Mouse (Mus musculus) embryonic facial prominence, embryonic 14.5 days (tissue): ENCODE data around the gene Caln1. TPM values are rescaled to one million over a fixed set of nuclear protein-coding genes. Genes with fewer than 3 reads are reported as not detected.
A peak's percentile ranks its signal among the peaks of the same experiment; 100 is the strongest.

Experiments
- ATAC-seq: fragments of 200-750 bp; cut with Nextera tagmentation; 2 replicates; pipeline ENCODE4 v1.8.0; 2017; ENCODE audit warnings: low read depth, moderate number of reproducible peaks, moderate TSS enrichment
- DNase-seq: peaks from one replicate; pipeline ENCODE4 v3.0.0-alpha.2; 2015; ENCODE audit warnings: low spot score
- H3K27ac ChIP-seq: fragments of 300-500 bp; sonication (generic); replicated peaks from 2 replicates; pipeline ENCODE4 v1.5.1; 2014; ENCODE audit warnings: low read depth, mild to moderate bottlenecking, low read length, moderate library complexity
- H3K27me3 ChIP-seq: fragments of 300-500 bp; sonication (generic); replicated peaks from 2 replicates; pipeline ENCODE4 v1.6.1; 2014; ENCODE audit warnings: low read length; ENCODE audit not compliant: control insufficient read depth, insufficient read depth
- H3K36me3 ChIP-seq: fragments of 300-500 bp; sonication (generic); 2 replicates; pipeline ENCODE4 v1.6.1; 2014; ENCODE audit warnings: low read length, mixed read lengths; ENCODE audit not compliant: control insufficient read depth, insufficient read depth
- H3K4me1 ChIP-seq: fragments of 300-500 bp; sonication (generic); 2 replicates; pipeline ENCODE4 v1.6.1; 2014; ENCODE audit warnings: antibody characterized with exemption, low read length; ENCODE audit not compliant: control insufficient read depth, insufficient read depth
- H3K4me2 ChIP-seq: fragments of 300-500 bp; sonication (generic); 2 replicates; pipeline ENCODE4 v1.6.1; 2014; ENCODE audit warnings: low read depth, mild to moderate bottlenecking, low read length, moderate library complexity, mixed read lengths
- H3K4me3 ChIP-seq: fragments of 300-500 bp; sonication (generic); 2 replicates; pipeline ENCODE4 v1.5.1; 2014; ENCODE audit warnings: low read depth, mild to moderate bottlenecking, low read length
- H3K9ac ChIP-seq: fragments of 300-500 bp; sonication (generic); 2 replicates; pipeline ENCODE4 v1.6.1; 2014; ENCODE audit warnings: low read depth, mild to moderate bottlenecking, low read length, moderate library complexity, mixed read lengths
- H3K9me3 ChIP-seq: fragments of 300-500 bp; sonication (generic); 2 replicates; pipeline ENCODE4 v1.6.1; 2016; ENCODE audit warnings: low read length; ENCODE audit not compliant: control insufficient read depth
- WGBS: fragments of 180-500 bp; shearing (Covaris S2); extraction: QIAGEN DNeasy Blood & Tissue Kit; methylation state at CpG from one replicate; pipeline ENCODE4 v1.1.7; 2014; 5-methylcytosine and 5-hydroxymethylcytosine counted together
- polyA plus RNA-seq: library from polyadenylated mRNA; unstranded; fragments of >200 nt; fragmentation: Nextera tagmentation; extraction: Ambion mirVana; gene quantifications from 2 replicates; pipeline ENCODE4 v1.2.1, GENCODE M21; 2014

Gene Caln1
- polyA plus RNA-seq, 1 experiment from 2014 or later: 2.2 TPM

GRCm38 (mm10) chr5:130472209-130472608, 103.0 kb downstream of the Caln1 start:
- Histone ChIP-seq H3K36me3 (no peaks in the 10 kb centered on the region), H3K27me3 (no peaks in the 10 kb centered on the region), H3K4me1 (no peaks in the 10 kb centered on the region), H3K9me3 (no peaks in the 10 kb centered on the region), H3K4me2 (no peak overlapping the region), H3K9ac (no peak overlapping the region), H3K4me3 (no peak overlapping the region), H3K27ac (no peak overlapping the region)
- no peak for ATAC-seq
- DNase-seq: no peak
- WGBS: 55% methylated on average over 10 of the region's 10 CpGs

DNA sequence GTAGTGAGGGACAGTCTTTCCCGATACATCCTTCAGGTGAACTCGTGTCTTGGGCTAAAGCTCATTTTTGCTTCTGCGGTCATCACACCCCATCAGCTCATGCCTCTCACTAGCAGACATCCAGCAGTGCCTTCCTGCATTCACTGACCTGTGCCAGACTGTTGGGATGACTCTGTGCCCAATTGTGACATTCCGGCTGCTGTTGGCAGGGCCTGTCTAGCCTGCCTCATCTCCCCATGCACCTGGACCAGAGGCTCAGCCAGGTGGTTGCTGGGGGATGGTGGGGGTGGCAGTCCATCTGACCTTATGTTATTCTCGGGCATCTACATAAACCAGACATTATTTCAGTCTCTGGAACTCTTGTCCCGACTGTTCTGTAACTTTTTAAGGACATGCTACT, 105.6 kb downstream of the Caln1 start:
- Histone ChIP-seq H3K4me1 (no peaks in the 10 kb centered on the region), H3K9me3 (no peaks in the 10 kb centered on the region), H3K4me2 (no peak overlapping the region), H3K36me3 (no peaks in the 10 kb centered on the region), H3K9ac (no peak overlapping the region), H3K27ac (no peak overlapping the region), H3K4me3 (no peak overlapping the region), H3K27me3 (no peaks in the 10 kb centered on the region)
- WGBS: 78% methylated on average over 6 of the region's 6 CpGs
- ATAC-seq (no peak), DNase-seq (no peak)

- no peaks in the 10 kb centered on the region for H3K36me3 ChIP-seq
- DNase-seq: peak; percentile 4
- H3K9ac ChIP-seq: no peak overlapping the region
- no peaks in the 10 kb centered on the region for H3K9me3 ChIP-seq
- H3K4me2 ChIP-seq: no peak overlapping the region
- no peak overlapping the region for H3K4me3 ChIP-seq
- H3K4me1 ChIP-seq: no peaks in the 10 kb centered on the region
- no peak overlapping the region for H3K27ac ChIP-seq
- ATAC-seq: no peak
- no peaks in the 10 kb centered on the region for H3K27me3 ChIP-seq
- WGBS: 58% methylated on average over 12 of the region's 12 CpGs
These were observed 107.5 kb downstream of the Caln1 start for GRCm38 (mm10) chr5:130476741-130477140.

GRCm38 (mm10) chr5:130480290-130480689, 111.0 kb downstream of the Caln1 start:
- Histone ChIP-seq H3K36me3 (no peaks in the 10 kb centered on the region), H3K4me1 (no peaks in the 10 kb centered on the region), H3K4me3 (no peak overlapping the region), H3K27me3 (no peaks in the 10 kb centered on the region), H3K27ac (no peak overlapping the region), H3K9me3 (no peaks in the 10 kb centered on the region), H3K9ac (no peak overlapping the region), H3K4me2 (no peak overlapping the region)
- ATAC-seq (no peak), DNase-seq (no peak)
- 89% methylated on average over 1 of the region's 1 CpGs for WGBS

DNA sequence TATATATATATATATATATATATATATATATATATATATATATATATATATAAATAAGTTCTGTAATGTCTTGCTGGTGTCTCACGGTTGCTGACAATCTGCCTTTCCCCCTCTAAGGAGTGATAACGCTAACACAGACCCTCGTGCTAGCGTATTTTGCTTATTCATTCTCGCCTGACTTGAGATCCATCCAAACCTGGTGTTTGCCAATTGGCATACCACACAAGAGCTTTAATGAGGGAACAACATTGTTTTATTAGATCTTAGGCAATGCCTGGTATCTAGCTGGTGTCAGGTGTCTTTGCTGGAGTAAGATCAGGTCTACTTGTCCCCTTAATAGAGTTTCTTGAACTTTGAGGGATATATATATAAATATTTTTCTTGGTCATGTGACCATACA, 122.2 kb downstream of the Caln1 start:
- no peak for ATAC-seq
- H3K4me2 ChIP-seq: no peak overlapping the region
- no peak for DNase-seq
- H3K27me3 ChIP-seq: no peaks in the 10 kb centered on the region
- H3K9ac ChIP-seq: no peak overlapping the region
- no peak overlapping the region for H3K4me3 ChIP-seq
- no peak overlapping the region for H3K27ac ChIP-seq
- 91% methylated on average over 5 of the region's 5 CpGs for WGBS
- no peaks in the 10 kb centered on the region for H3K9me3 ChIP-seq
- no peaks in the 10 kb centered on the region for H3K4me1 ChIP-seq
- no peaks in the 10 kb centered on the region for H3K36me3 ChIP-seq

DNA sequence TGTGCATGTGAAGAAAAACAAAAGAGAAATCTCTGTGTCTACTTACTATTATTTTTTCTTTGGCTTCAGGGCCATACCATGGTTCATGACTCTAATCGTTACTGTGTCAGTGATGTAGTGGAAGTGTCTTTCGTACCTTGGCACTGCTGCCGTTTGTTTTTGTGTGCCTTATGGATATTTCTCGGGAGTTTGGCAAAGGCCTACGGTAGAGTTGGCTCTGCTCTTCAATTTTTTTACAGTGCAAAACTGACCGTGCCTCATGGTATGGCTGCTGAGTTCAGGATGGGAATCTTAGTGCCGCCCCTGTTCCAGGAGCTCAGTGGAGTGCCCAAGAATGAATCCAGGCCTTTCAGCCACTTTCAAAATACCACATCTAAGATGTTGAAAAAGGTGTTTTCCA, 123.0 kb downstream of the Caln1 start:
- ATAC-seq (no peak), DNase-seq (no peak)
- no peaks in the 10 kb centered on the region for H3K36me3 ChIP-seq
- H3K27me3 ChIP-seq: no peaks in the 10 kb centered on the region
- H3K4me2 ChIP-seq: no peak overlapping the region
- no peak overlapping the region for H3K9ac ChIP-seq
- no peak overlapping the region for H3K27ac ChIP-seq
- no peaks in the 10 kb centered on the region for H3K4me1 ChIP-seq
- 90% methylated on average over 7 of the region's 7 CpGs for WGBS
- no peak overlapping the region for H3K4me3 ChIP-seq
- H3K9me3 ChIP-seq: no peaks in the 10 kb centered on the region

DNA sequence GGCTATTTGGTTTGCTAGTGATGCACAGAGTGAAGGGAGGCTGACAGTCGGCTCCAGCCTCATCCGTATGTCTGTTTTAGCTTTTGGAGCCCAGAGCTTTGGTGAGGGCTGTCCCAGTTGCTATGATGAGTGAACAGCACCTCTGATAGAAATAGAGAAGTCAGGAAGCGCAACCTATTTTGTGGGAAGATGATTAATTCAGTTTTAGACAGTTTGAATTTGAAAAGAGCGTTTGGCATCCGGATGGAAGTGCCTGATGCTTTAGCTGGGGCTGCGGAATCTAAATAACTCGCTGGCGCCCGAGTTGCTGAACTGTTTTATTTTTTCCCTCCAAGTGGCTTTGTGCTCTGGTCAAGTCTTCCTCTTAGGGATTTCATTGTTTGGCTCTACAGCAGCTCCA, 133.3 kb downstream of the Caln1 start:
- no peak for ATAC-seq
- H3K4me3 ChIP-seq: no peak overlapping the region
- DNase-seq: no peak
- no peaks in the 10 kb centered on the region for H3K4me1 ChIP-seq
- H3K9ac ChIP-seq: no peak overlapping the region
- WGBS: 77% methylated on average over 9 of the region's 9 CpGs
- no peak overlapping the region for H3K4me2 ChIP-seq
- H3K27ac ChIP-seq: no peak overlapping the region
- H3K27me3 ChIP-seq: no peaks in the 10 kb centered on the region
- no peaks in the 10 kb centered on the region for H3K9me3 ChIP-seq
- no peaks in the 10 kb centered on the region for H3K36me3 ChIP-seq

DNA sequence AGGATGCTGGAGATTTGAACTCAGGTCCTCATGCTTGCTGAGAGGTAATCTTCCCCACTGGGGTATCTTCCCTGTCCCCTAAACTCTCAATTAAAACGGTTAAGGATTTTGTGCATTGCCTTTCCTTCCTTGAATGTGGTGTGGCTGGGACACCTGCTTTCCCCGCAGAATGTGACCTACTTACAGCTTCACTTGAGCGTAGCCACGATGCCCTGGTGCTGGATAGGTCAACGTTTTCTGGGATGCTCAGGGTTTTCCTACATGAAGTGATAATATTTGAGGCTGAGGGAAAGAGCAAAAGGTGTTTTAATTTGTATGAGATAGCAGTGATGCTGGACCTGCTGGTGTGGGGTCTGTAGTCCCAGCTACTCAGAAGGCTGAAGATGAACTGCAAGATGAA, 135.6 kb downstream of the Caln1 start:
- Histone ChIP-seq H3K4me1 (no peaks in the 10 kb centered on the region), H3K27me3 (no peaks in the 10 kb centered on the region), H3K36me3 (no peaks in the 10 kb centered on the region), H3K4me3 (no peak overlapping the region), H3K9me3 (no peaks in the 10 kb centered on the region), H3K4me2 (no peak overlapping the region), H3K9ac (no peak overlapping the region), H3K27ac (no peak overlapping the region)
- DNase-seq: no peak
- ATAC-seq: no peak
- 86% methylated on average over 5 of the region's 5 CpGs for WGBS

DNA sequence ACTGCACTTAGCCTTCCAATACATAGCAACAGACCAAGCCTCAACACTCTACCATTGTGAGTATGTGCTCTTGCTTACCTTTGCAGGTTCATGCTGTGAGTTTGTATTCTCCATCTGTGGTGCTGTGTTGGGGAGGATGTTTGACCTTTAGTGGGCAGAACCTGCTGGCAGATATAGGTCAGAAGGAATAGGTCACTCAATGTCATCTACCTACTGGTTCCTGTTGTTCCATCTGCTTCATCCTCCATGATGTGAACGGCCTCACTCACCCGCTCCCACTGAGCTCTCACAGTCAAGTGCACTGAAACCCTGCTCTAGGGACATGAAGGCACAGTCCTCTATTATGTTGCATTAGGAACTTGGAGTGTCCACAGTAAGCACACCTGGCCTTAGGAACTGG, 141.3 kb downstream of the Caln1 start:
- H3K9ac ChIP-seq: no peak overlapping the region
- 76% methylated on average over 2 of the region's 2 CpGs for WGBS

More for the DNA sequence above, 141.3 kb downstream of the Caln1 start:
- Histone ChIP-seq H3K27me3 (no peaks in the 10 kb centered on the region), H3K4me2 (no peak overlapping the region), H3K36me3 (no peaks in the 10 kb centered on the region), H3K27ac (no peak overlapping the region), H3K4me3 (no peak overlapping the region), H3K4me1 (no peaks in the 10 kb centered on the region), H3K9me3 (no peaks in the 10 kb centered on the region)
- DNase-seq (no peak), ATAC-seq (no peak)
